Mouse (Mus musculus): ENCODE results near the gene Gm10803.

Gm10803 gene

GRCm38 (mm10) chr2:93585821-93586220 lies 25.5 kb downstream of the Gm10803 start:
- in situ Hi-C loops (cut with MboI; ENCODE audit: low pct_unique_long_range_greater_than_20kb in 1 of 2, low sequenced_read_pairs in 2 of 2, unreplicated experiment in 1 of 2): no loop called here

GRCm38 (mm10) chr2:93587446-93587845 lies 27.1 kb downstream of the Gm10803 start:
- in situ Hi-C loops (cut with MboI; ENCODE audit: low pct_unique_long_range_greater_than_20kb in 1 of 2, low sequenced_read_pairs in 2 of 2, unreplicated experiment in 1 of 2): no loop called here

GRCm38 (mm10) chr2:93589875-93590274 lies 29.5 kb downstream of the Gm10803 start:
- in situ Hi-C loops (cut with MboI; ENCODE audit: low pct_unique_long_range_greater_than_20kb in 1 of 2, low sequenced_read_pairs in 2 of 2, unreplicated experiment in 1 of 2): no loop called here

- in situ Hi-C loops (cut with MboI; ENCODE audit: low pct_unique_long_range_greater_than_20kb in 1 of 2, low sequenced_read_pairs in 2 of 2, unreplicated experiment in 1 of 2): no loop called here
Measured at GRCm38 (mm10) chr2:93591706-93592105, 31.3 kb downstream of the Gm10803 start.

- in situ Hi-C loops (cut with MboI; ENCODE audit: low pct_unique_long_range_greater_than_20kb in 1 of 2, low sequenced_read_pairs in 2 of 2, unreplicated experiment in 1 of 2): no loop called here
Measured at GRCm38 (mm10) chr2:93592164-93592790, 31.9 kb downstream of the Gm10803 start.

GRCm38 (mm10) chr2:93593121-93593520 lies 32.8 kb downstream of the Gm10803 start:
- in situ Hi-C loops (cut with MboI; ENCODE audit: low pct_unique_long_range_greater_than_20kb in 1 of 2, low sequenced_read_pairs in 2 of 2, unreplicated experiment in 1 of 2): no loop called here

- in situ Hi-C loops (cut with MboI; ENCODE audit: low pct_unique_long_range_greater_than_20kb in 1 of 2, low sequenced_read_pairs in 2 of 2, unreplicated experiment in 1 of 2): no loop called here
Measured at GRCm38 (mm10) chr2:93597145-93597544, 36.8 kb downstream of the Gm10803 start.

GRCm38 (mm10) chr2:93599731-93600130 lies 39.4 kb downstream of the Gm10803 start:
- in situ Hi-C loops (cut with MboI; ENCODE audit: low pct_unique_long_range_greater_than_20kb in 1 of 2, low sequenced_read_pairs in 2 of 2, unreplicated experiment in 1 of 2): no loop called here

GRCm38 (mm10) chr2:93604601-93605285 lies 44.4 kb downstream of the Gm10803 start:
- in situ Hi-C loops (cut with MboI; ENCODE audit: low pct_unique_long_range_greater_than_20kb in 1 of 2, low sequenced_read_pairs in 2 of 2, unreplicated experiment in 1 of 2): no loop called here

GRCm38 (mm10) chr2:93608800-93609199 lies 48.4 kb downstream of the Gm10803 start:
- in situ Hi-C loops (cut with MboI; ENCODE audit: low pct_unique_long_range_greater_than_20kb in 1 of 2, low sequenced_read_pairs in 2 of 2, unreplicated experiment in 1 of 2): no loop called here

- in situ Hi-C loops (cut with MboI; ENCODE audit: low pct_unique_long_range_greater_than_20kb in 1 of 2, low sequenced_read_pairs in 2 of 2, unreplicated experiment in 1 of 2): no loop called here
Measured at GRCm38 (mm10) chr2:93613020-93613419, 52.7 kb downstream of the Gm10803 start.
